Mouse (Mus musculus) intestine, postnatal 0 days (tissue): ENCODE results near the gene Gm47289. TPM values are rescaled to one million over a fixed set of nuclear protein-coding genes. Genes with fewer than 3 reads are reported as not detected.

Experiments
- ATAC-seq: fragments of 200-750 bp; cut with Nextera tagmentation; 2 replicates; pipeline ENCODE4 v1.8.0; 2017; ENCODE audit warnings: mild to moderate bottlenecking, moderate TSS enrichment, moderate library complexity
- H3K27ac ChIP-seq: fragments of 300-500 bp; sonication (generic); 2 replicates; pipeline ENCODE4 v1.5.1; 2014; ENCODE audit warnings: mild to moderate bottlenecking, low read depth, low read length, moderate library complexity
- H3K27me3 ChIP-seq: fragments of 300-500 bp; sonication (generic); replicated peaks from 2 replicates; pipeline ENCODE4 v1.6.1; 2014; ENCODE audit warnings: low read length, mixed read lengths; ENCODE audit not compliant: control insufficient read depth, insufficient read depth
- H3K36me3 ChIP-seq: fragments of 300-500 bp; sonication (generic); 2 replicates; pipeline ENCODE4 v1.6.1; 2014; ENCODE audit warnings: mild to moderate bottlenecking, moderate library complexity; ENCODE audit not compliant: control insufficient read depth, insufficient read depth
- H3K4me1 ChIP-seq: fragments of 300-500 bp; sonication (generic); replicated peaks from 2 replicates; pipeline ENCODE4 v1.6.1; 2014; ENCODE audit warnings: antibody characterized with exemption, low read length, mixed read lengths; ENCODE audit not compliant: control insufficient read depth, insufficient read depth
- H3K4me2 ChIP-seq: fragments of 300-500 bp; sonication (generic); replicated peaks from 2 replicates; pipeline ENCODE4 v1.6.1; 2014; ENCODE audit warnings: low read depth, mild to moderate bottlenecking, moderate library complexity
- H3K4me3 ChIP-seq: fragments of 300-500 bp; sonication (generic); 2 replicates; pipeline ENCODE4 v1.5.1; 2014; ENCODE audit warnings: low read depth, low read length
- H3K9ac ChIP-seq: fragments of 300-500 bp; sonication (generic); 2 replicates; pipeline ENCODE4 v1.6.1; 2014; ENCODE audit warnings: mild to moderate bottlenecking, low read depth, low read length
- H3K9me3 ChIP-seq: fragments of 300-500 bp; sonication (generic); 2 replicates; pipeline ENCODE4 v1.6.1; 2016; ENCODE audit warnings: mixed run types; ENCODE audit not compliant: control insufficient read depth
- CTCF ChIP-seq: sonication (generic); IDR thresholded peaks from 2 replicates; pipeline ENCODE4 v1.5.1; 2016; ENCODE audit warnings: low read depth, mild to moderate bottlenecking, control low read depth, antibody characterized with exemption, moderate library complexity
- WGBS: fragments of 180-500 bp; shearing (Covaris S2); extraction: QIAGEN DNeasy Blood & Tissue Kit; methylation state at CpG from one replicate; pipeline ENCODE4 v1.1.7; 2014; 5-methylcytosine and 5-hydroxymethylcytosine counted together
- polyA plus RNA-seq: library from polyadenylated mRNA; unstranded; fragments of >200 nt; fragmentation: Nextera tagmentation; extraction: Ambion mirVana; gene quantifications from 2 replicates; pipeline ENCODE4 v1.2.1, GENCODE M21; 2015

Gene Gm47289
- polyA plus RNA-seq, 1 experiment from 2014 or later = not detected

- H3K4me2 ChIP-seq = no peak overlapping the region; the same call in 1 of the 2 replicates
- H3K9me3 ChIP-seq = no peaks in the 10 kb centered on the region
- no peaks in the 10 kb centered on the region for H3K4me1 ChIP-seq
- no peak overlapping the region for H3K27ac ChIP-seq
- no peak overlapping the region for H3K4me3 ChIP-seq
- 66% methylated on average over 8 of the region's 8 CpGs for WGBS
- ATAC-seq = no peak
- no peaks in the 10 kb centered on the region for H3K27me3 ChIP-seq
- no peaks in the 10 kb centered on the region; the same call in 1 of the 2 replicates for H3K36me3 ChIP-seq
- H3K9ac ChIP-seq = no peak overlapping the region
- TF ChIP-seq CTCF = no peak
Measured at GRCm38 (mm10) chr9:119155416-119155815, 3.5 kb upstream of the Gm47289 start.

GRCm38 (mm10) chr9:119155826-119156225 lies 3.1 kb upstream of the Gm47289 start:
- Histone ChIP-seq H3K9ac (no peak overlapping the region), H3K36me3 (no peaks in the 10 kb centered on the region; the same call in 1 of the 2 replicates), H3K27ac (no peak overlapping the region), H3K9me3 (no peaks in the 10 kb centered on the region), H3K4me1 (no peaks in the 10 kb centered on the region; the same call in 1 of the 2 replicates), H3K4me3 (no peak overlapping the region), H3K27me3 (no peaks in the 10 kb centered on the region), H3K4me2 (peak overlapping the region; percentile 74)
- 0 out of 2 replicates have a peak, but pooled peaks have one; percentile 1 for ATAC-seq
- WGBS = 53% methylated on average over 7 of the region's 7 CpGs
- TF ChIP-seq CTCF = no peak

- H3K9ac ChIP-seq = peak within 1 kb of the TSS; percentile 26; the same call in 1 of the 2 replicates
- H3K4me3 ChIP-seq = peak within 1 kb of the TSS; percentile 40
- peak within 1 kb of the TSS; percentile 74 for H3K4me2 ChIP-seq
- no peaks in the 10 kb centered on the region; the same call in 1 of the 2 replicates for H3K4me1 ChIP-seq
- no peaks in the 10 kb centered on the region for H3K27me3 ChIP-seq
- H3K27ac ChIP-seq = no peak within 1 kb of the TSS
- H3K9me3 ChIP-seq = no peaks in the 10 kb centered on the region
- no peaks in the 10 kb centered on the region; the same call in 1 of the 2 replicates for H3K36me3 ChIP-seq
- peak; percentile 84 for TF ChIP-seq CTCF
- WGBS = under 1% methylated on average over 57 of the region's 65 CpGs
- ATAC-seq = peak; percentile 79
Measured at GRCm38 (mm10) chr9:119156278-119157201, 2.4 kb upstream of the Gm47289 start, which contains the start of gene Acaa1b. Gene Acaa1b, minus strand, starts transcription at chr9:119157093.

GRCm38 (mm10) chr9:119160689-119161088 lies 1.7 kb downstream of the Gm47289 start:
- Histone ChIP-seq H3K4me1 (no peaks in the 10 kb centered on the region; the same call in 1 of the 2 replicates), H3K36me3 (no peaks in the 10 kb centered on the region), H3K9ac (no peak overlapping the region), H3K4me2 (no peak overlapping the region), H3K4me3 (no peak overlapping the region), H3K27me3 (no peaks in the 10 kb centered on the region), H3K9me3 (no peaks in the 10 kb centered on the region), H3K27ac (no peak overlapping the region)
- TF ChIP-seq CTCF = no peak
- no peak for ATAC-seq
- WGBS = 87% methylated on average over 3 of the region's 3 CpGs

- Histone ChIP-seq H3K9me3 (no peaks in the 10 kb centered on the region), H3K4me2 (no peak overlapping the region), H3K9ac (no peak overlapping the region), H3K27me3 (no peaks in the 10 kb centered on the region), H3K27ac (peak overlapping the region; percentile 77; the same call in 1 of the 2 replicates), H3K4me3 (no peak overlapping the region), H3K36me3 (no peaks in the 10 kb centered on the region), H3K4me1 (no peaks in the 10 kb centered on the region; the same call in 1 of the 2 replicates)
- WGBS = 68% methylated on average over 7 of the region's 7 CpGs
- TF ChIP-seq CTCF = no peak
- peak; percentile 81 for ATAC-seq
Measured at GRCm38 (mm10) chr9:119164743-119165142, 5.8 kb downstream of the Gm47289 start.

GRCm38 (mm10) chr9:119165548-119165947 lies 6.6 kb downstream of the Gm47289 start:
- no peak for TF ChIP-seq CTCF
- Histone ChIP-seq H3K4me3 (no peak overlapping the region), H3K9ac (no peak overlapping the region), H3K36me3 (no peaks in the 10 kb centered on the region), H3K9me3 (no peaks in the 10 kb centered on the region), H3K4me2 (no peak overlapping the region), H3K27me3 (no peaks in the 10 kb centered on the region), H3K27ac (peak overlapping the region; percentile 77), H3K4me1 (no peaks in the 10 kb centered on the region; the same call in 1 of the 2 replicates)
- ATAC-seq = peak; percentile 88
- 55% methylated on average over 6 of the region's 6 CpGs for WGBS
